Mouse (Mus musculus) left cerebral cortex, adult 2 months (tissue): Measurements from ENCODE around the gene Prkcg. TPM values are rescaled to one million over a fixed set of nuclear protein-coding genes. Genes with fewer than 3 reads are reported as not detected.

ENCODE experiments used
- DNase-seq, 2 experiments: peaks; one replicate each; pipeline ENCODE4 v3.0.0; 2021 to 2022; ENCODE audit warnings: low spot score in 2 of 2, mixed read lengths in 1 of 2; ENCODE audit errors: extremely low spot score in 1 of 2
- H3K27ac ChIP-seq: fragments of 200-600 bp; 2 replicates; pipeline ENCODE4 v1.8.1; 2022
- H3K4me3 ChIP-seq: fragments of 200-600 bp; 2 replicates; pipeline ENCODE4 v1.8.1; 2022
- CTCF ChIP-seq: fragments of 200-600 bp; IDR thresholded peaks from 2 replicates; pipeline ENCODE4 v1.8.1; 2022; ENCODE audit warnings: antibody characterized with exemption, mild to moderate bottlenecking, moderate library complexity
- intact Hi-C: fragments of 180-260 bp; cut with DNase I; formaldehyde crosslinking; loops from one replicate; pipeline ENCODE4 v1.15.1; 2025
- total RNA-seq, 2 experiments: library from RNA; stranded (reverse); gene quantifications; 2 replicates each; pipeline ENCODE4 v1.2.3; 2021

Prkcg gene
- total RNA-seq, 2 experiments from 2014 or later = 262 to 263 TPM

- Histone ChIP-seq H3K4me3 (peak overlapping the region; percentile 83), H3K27ac (peak overlapping the region; percentile 84)
- no peak for DNase-seq
- no peak for TF ChIP-seq CTCF
- intact Hi-C loops = loop anchor here (5.0 kb wide), 2 partner anchors 46 to 61 kb away; partner anchors contain the start of gene Cacng8
Measured at GRCm38 (mm10) chr7:3331171-3331570, 42.2 kb downstream of the Prkcg start.

GRCm38 (mm10) chr7:3331581-3332223 is 42.7 kb downstream of the Prkcg start:
- DNase-seq = peak; percentile 82 to 85
- H3K27ac ChIP-seq = peak overlapping the region; percentile 84
- peak overlapping the region; percentile 83 for H3K4me3 ChIP-seq
- intact Hi-C loops = loop anchor here (5.0 kb wide), 2 partner anchors 46 to 61 kb away; partner anchors contain the start of gene Cacng8
- TF ChIP-seq CTCF = no peak; the same call in 1 of the 2 replicates

GRCm38 (mm10) chr7:3332224-3332615 is 43.2 kb downstream of the Prkcg start:
- H3K27ac ChIP-seq = peak overlapping the region; percentile 84
- DNase-seq = no peak
- TF ChIP-seq CTCF = no peak
- H3K4me3 ChIP-seq = peak overlapping the region; percentile 83
- intact Hi-C loops = loop anchor here (5.0 kb wide), 2 partner anchors 45 to 60 kb away; partner anchors contain the start of gene Cacng8

- peak within 1 kb of the TSS; percentile 84 for H3K27ac ChIP-seq
- DNase-seq = peak; percentile 59 to 63
- peak within 1 kb of the TSS; percentile 83 for H3K4me3 ChIP-seq
- intact Hi-C loops = loop anchor here (5.0 kb wide), 2 partner anchors 44 to 59 kb away; partner anchors contain the start of gene Cacng8
- TF ChIP-seq CTCF = no peak
Measured at GRCm38 (mm10) chr7:3332619-3333521, 43.9 kb downstream of the Prkcg start, which contains the start of gene Cacng7. Gene Cacng7, plus strand, starts transcription at chr7:3332955.

- intact Hi-C loops = loop anchor here (5.0 kb wide), 2 partner anchors 44 to 59 kb away; partner anchors contain the start of gene Cacng8
- H3K27ac ChIP-seq = peak overlapping the region; percentile 77; the same call in 1 of the 2 replicates
- DNase-seq = no peak
- no peak for TF ChIP-seq CTCF
- H3K4me3 ChIP-seq = peak overlapping the region; percentile 83
Measured at GRCm38 (mm10) chr7:3333542-3333941, 44.6 kb downstream of the Prkcg start.

GRCm38 (mm10) chr7:3336412-3336811 is 47.4 kb downstream of the Prkcg start:
- intact Hi-C loops = no loop called here
- DNase-seq = no peak
- TF ChIP-seq CTCF = peak; percentile 9
- Histone ChIP-seq H3K4me3 (no peak overlapping the region), H3K27ac (no peak overlapping the region)

GRCm38 (mm10) chr7:3338286-3338935 is 49.4 kb downstream of the Prkcg start:
- no peak overlapping the region for H3K27ac ChIP-seq
- intact Hi-C loops = no loop called here
- DNase-seq = no peak
- TF ChIP-seq CTCF = no peak
- no peak overlapping the region for H3K4me3 ChIP-seq

GRCm38 (mm10) chr7:3339010-3339409 is 50.0 kb downstream of the Prkcg start:
- H3K4me3 ChIP-seq = no peak overlapping the region
- TF ChIP-seq CTCF = no peak
- intact Hi-C loops = no loop called here
- no peak overlapping the region for H3K27ac ChIP-seq
- no peak for DNase-seq

GRCm38 (mm10) chr7:3343861-3344260 is 54.9 kb downstream of the Prkcg start:
- intact Hi-C loops = no loop called here
- H3K27ac ChIP-seq = no peak overlapping the region
- TF ChIP-seq CTCF = no peak
- DNase-seq = no peak
- no peak overlapping the region for H3K4me3 ChIP-seq

GRCm38 (mm10) chr7:3345301-3345700 is 56.3 kb downstream of the Prkcg start:
- TF ChIP-seq CTCF = no peak
- intact Hi-C loops = no loop called here
- H3K4me3 ChIP-seq = no peak overlapping the region
- no peak overlapping the region for H3K27ac ChIP-seq
- no peak for DNase-seq

- no peak overlapping the region for H3K4me3 ChIP-seq
- intact Hi-C loops = no loop called here
- TF ChIP-seq CTCF = no peak
- DNase-seq = no peak
- no peak overlapping the region for H3K27ac ChIP-seq
Measured at GRCm38 (mm10) chr7:3347366-3348287, 58.6 kb downstream of the Prkcg start.
